Mouse (Mus musculus) midbrain, embryonic 14.5 days (tissue): ENCODE measurements around the gene Trove2. TPM values are rescaled to one million over a fixed set of nuclear protein-coding genes. Genes with fewer than 3 reads are reported as not detected.

Experiments
- ATAC-seq: fragments of 200-750 bp; cut with Nextera tagmentation; 2 replicates; pipeline ENCODE4 v1.8.0; 2017; ENCODE audit warnings: moderate number of reproducible peaks, moderate library complexity; ENCODE audit not compliant: low FRiP score, low TSS enrichment
- DNase-seq: peaks from one replicate; pipeline ENCODE4 v3.0.0-alpha.2; 2015
- H3K27ac ChIP-seq: fragments of 300-500 bp; sonication (generic); replicated peaks from 2 replicates; pipeline ENCODE4 v1.5.1; 2014; ENCODE audit warnings: mild to moderate bottlenecking, low read depth, low read length, moderate library complexity
- H3K27me3 ChIP-seq: fragments of 300-500 bp; sonication (generic); 2 replicates; pipeline ENCODE4 v1.6.1; 2014; ENCODE audit warnings: low read length, control low read depth, mixed read lengths; ENCODE audit not compliant: control insufficient read depth, insufficient read depth
- H3K36me3 ChIP-seq: fragments of 300-500 bp; sonication (generic); 2 replicates; pipeline ENCODE4 v1.6.1; 2014; ENCODE audit warnings: low read length, control low read depth; ENCODE audit not compliant: control insufficient read depth, insufficient read depth
- H3K4me1 ChIP-seq: fragments of 300-500 bp; sonication (generic); 2 replicates; pipeline ENCODE4 v1.6.1; 2014; ENCODE audit warnings: mild to moderate bottlenecking, antibody characterized with exemption, low read length, control low read depth; ENCODE audit not compliant: control insufficient read depth, insufficient read depth
- H3K4me2 ChIP-seq: fragments of 300-500 bp; sonication (generic); 2 replicates; pipeline ENCODE4 v1.6.1; 2014; ENCODE audit warnings: mild to moderate bottlenecking, low read length, moderate library complexity
- H3K4me3 ChIP-seq: fragments of 300-500 bp; sonication (generic); replicated peaks from 2 replicates; pipeline ENCODE4 v1.5.1; 2014; ENCODE audit warnings: low read depth, low read length
- H3K9ac ChIP-seq: fragments of 300-500 bp; sonication (generic); replicated peaks from 2 replicates; pipeline ENCODE4 v1.6.1; 2014; ENCODE audit warnings: mild to moderate bottlenecking, low read length, moderate library complexity
- H3K9me3 ChIP-seq: fragments of 300-500 bp; sonication (generic); 2 replicates; pipeline ENCODE4 v1.6.1; 2016; ENCODE audit warnings: low read length, control low read depth, mixed read lengths; ENCODE audit not compliant: control insufficient read depth
- WGBS: fragments of 180-500 bp; shearing (Covaris S2); extraction: QIAGEN DNeasy Blood & Tissue Kit; methylation state at CpG from one replicate; pipeline ENCODE4 v1.1.7; 2014; 5-methylcytosine and 5-hydroxymethylcytosine counted together
- polyA plus RNA-seq: library from polyadenylated mRNA; unstranded; fragments of >200 nt; fragmentation: Nextera tagmentation; extraction: Ambion mirVana; gene quantifications from 2 replicates; pipeline ENCODE4 v1.2.1, GENCODE M21; 2014

Trove2 gene
- polyA plus RNA-seq, 1 experiment from 2014 or later: 45.9 TPM

GRCm38 (mm10) chr1:143702141-143702740 lies 74.6 kb downstream of the Trove2 start:
- Histone ChIP-seq H3K4me1 (peaks cover 10% of the 10 kb centered on the region; the same call in 1 of the 2 replicates), H3K9ac (peak overlapping the region; percentile 84), H3K27ac (peak overlapping the region; percentile 92), H3K36me3 (0 out of 2 replicates have a peak, but pooled peaks cover 5% of the 10 kb centered on the region), H3K4me3 (peak overlapping the region; percentile 92), H3K4me2 (peak overlapping the region; percentile 80), H3K9me3 (no peaks in the 10 kb centered on the region), H3K27me3 (no peaks in the 10 kb centered on the region)
- WGBS: 1% methylated on average over 47 of the region's 48 CpGs
- ATAC-seq (peak; percentile 76), DNase-seq (no peak)

GRCm38 (mm10) chr1:143701736-143702135 lies 75.1 kb downstream of the Trove2 start:
- H3K9me3 ChIP-seq: no peaks in the 10 kb centered on the region
- under 1% methylated on average over 13 of the region's 13 CpGs for WGBS
- H3K4me2 ChIP-seq: peak overlapping the region; percentile 80
- peak overlapping the region; percentile 84 for H3K9ac ChIP-seq
- no peaks in the 10 kb centered on the region for H3K27me3 ChIP-seq
- DNase-seq (peak; percentile 17), ATAC-seq (no peak)
- H3K36me3 ChIP-seq: peaks cover 9% of the 10 kb centered on the region; the same call in 1 of the 2 replicates
- peak overlapping the region; percentile 92; the same call in 1 of the 2 replicates for H3K27ac ChIP-seq
- H3K4me1 ChIP-seq: peaks cover 10% of the 10 kb centered on the region; the same call in 1 of the 2 replicates
- peak overlapping the region; percentile 92 for H3K4me3 ChIP-seq

Other genes starting within 250 kb of the Trove2 start
- 9.3 and 9.7 TPM in 2 replicates for gene B3galt2, start 136.4 kb downstream of the Trove2 start, polyA plus RNA-seq
- gene Cdc73, start 74.2 kb downstream of the Trove2 start, polyA plus RNA-seq: 17.1 and 20.6 TPM in 2 replicates
- gene Glrx2, start 60.7 kb downstream of the Trove2 start, polyA plus RNA-seq: 99.9 and 117 TPM in 2 replicates
- gene Uchl5, start 204 bp upstream of the Trove2 start, polyA plus RNA-seq: 51.3 and 52.4 TPM in 2 replicates
- 123 and 132 TPM in 2 replicates for gene Rgs2, start 227.1 kb upstream of the Trove2 start, polyA plus RNA-seq